Mouse (Mus musculus): ENCODE results near the gene Rbm5. TPM values are rescaled to one million over a fixed set of nuclear protein-coding genes. Genes with fewer than 3 reads are reported as not detected.

Rbm5 gene
- polyA plus RNA-seq, 1 experiment from 2014 or later = 108 TPM

DNA sequence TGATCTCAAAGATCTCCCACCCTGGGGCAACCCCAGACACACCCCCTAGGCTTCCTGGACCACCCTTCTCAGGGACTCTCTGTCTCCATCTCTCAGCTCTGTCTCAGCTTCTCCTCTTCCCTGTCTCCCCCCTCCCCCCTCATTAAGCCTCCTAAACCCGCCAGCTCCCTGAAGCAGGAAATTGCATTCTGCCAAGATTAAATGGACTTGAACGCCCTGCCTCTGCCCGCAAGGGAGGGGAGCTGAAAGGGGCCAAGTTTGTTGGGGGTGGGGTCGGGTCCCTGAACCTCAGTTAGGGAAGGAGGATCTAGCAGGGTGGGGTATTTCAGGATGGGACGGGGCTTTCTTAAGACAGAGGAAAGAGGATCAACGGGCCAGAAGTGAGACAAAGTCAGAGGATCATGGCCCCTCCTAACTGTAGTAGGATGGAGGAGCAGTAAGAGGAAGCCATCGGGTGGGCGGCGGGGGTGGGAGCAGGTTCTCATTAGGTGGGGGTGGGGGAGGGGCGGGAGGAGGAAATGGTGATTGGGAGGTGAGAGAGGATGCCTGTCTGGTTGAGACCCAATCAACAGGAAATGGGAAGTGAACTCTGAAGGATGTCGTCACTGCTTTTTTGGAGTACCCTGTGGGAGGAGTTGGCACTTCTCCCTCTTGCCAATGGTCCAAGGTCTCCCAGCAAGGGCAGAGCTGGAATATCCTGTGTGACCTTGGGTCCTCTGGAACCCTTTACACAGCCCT lies 46.8 kb downstream of the Rbm5 start:
- Histone ChIP-seq H3K4me3 (replicated peaks; ENCODE audit: low read depth, low read length) (no peak overlapping the region), H3K27ac (peak overlapping the region; percentile 85), H3K9ac (ENCODE audit: low read depth, low read length) (no peak overlapping the region), H3K4me1 (replicated peaks; ENCODE audit: insufficient read depth, low read length) (peaks cover 34% of the 10 kb centered on the region), H3K4me2 (ENCODE audit: low read length) (peak overlapping the region; percentile 43), H3K27me3 (ENCODE audit: insufficient read depth, low read length) (no peaks in the 10 kb centered on the region), H3K36me3 (ENCODE audit: insufficient read depth, low read length) (no peaks in the 10 kb centered on the region), H3K9me3 (replicated peaks; ENCODE audit: low read length) (no peaks in the 10 kb centered on the region)
- under 1% methylated on average over 11 of the region's 11 CpGs for WGBS
- TF ChIP-seq CTCF (IDR thresholded peaks at IDR 0.05; ENCODE audit: low read depth) = no peak
- peak; percentile 63 for ATAC-seq (replicated peaks; ENCODE audit: low FRiP score, low read depth)
- peak; percentile 90 for DNase-seq (ENCODE audit: low spot score)

DNA sequence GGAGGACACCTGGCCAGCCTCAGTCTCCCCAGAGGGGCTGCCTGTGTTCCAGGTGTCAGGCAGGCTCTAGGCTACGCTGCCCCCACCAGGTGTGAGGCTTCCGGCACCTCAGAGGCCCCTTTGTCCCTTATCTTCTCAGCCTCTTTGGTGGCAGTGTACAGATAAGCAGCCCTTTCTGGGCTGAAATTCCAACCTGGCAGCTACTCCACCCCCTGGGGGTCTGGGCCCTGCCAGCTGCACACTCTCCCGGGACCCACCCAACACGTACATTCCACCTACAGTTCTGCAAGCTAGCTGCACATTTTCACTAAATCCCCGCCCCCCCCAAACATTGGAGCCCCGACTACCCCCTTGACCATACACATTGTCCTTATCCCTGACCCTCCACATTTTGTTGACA lies 47.5 kb downstream of the Rbm5 start:
- Histone ChIP-seq H3K36me3 (ENCODE audit: insufficient read depth, low read length) (no peaks in the 10 kb centered on the region), H3K9me3 (replicated peaks; ENCODE audit: low read length) (no peaks in the 10 kb centered on the region), H3K27me3 (ENCODE audit: insufficient read depth, low read length) (no peaks in the 10 kb centered on the region), H3K4me1 (replicated peaks; ENCODE audit: insufficient read depth, low read length) (peaks cover 34% of the 10 kb centered on the region), H3K4me2 (ENCODE audit: low read length) (no peak overlapping the region; the same call in 1 of the 2 replicates), H3K27ac (peak overlapping the region; percentile 85), H3K9ac (ENCODE audit: low read depth, low read length) (no peak overlapping the region), H3K4me3 (replicated peaks; ENCODE audit: low read depth, low read length) (no peak overlapping the region)
- 31% methylated on average over 6 of the region's 6 CpGs for WGBS
- 0 out of 2 replicates have a peak, but pooled peaks have one; percentile 1 for TF ChIP-seq CTCF (IDR thresholded peaks at IDR 0.05; ENCODE audit: low read depth)
- ATAC-seq (replicated peaks; ENCODE audit: low FRiP score, low read depth) (peak; percentile 6; the same call in 1 of the 2 replicates), DNase-seq (ENCODE audit: low spot score) (peak; percentile 46)

DNA sequence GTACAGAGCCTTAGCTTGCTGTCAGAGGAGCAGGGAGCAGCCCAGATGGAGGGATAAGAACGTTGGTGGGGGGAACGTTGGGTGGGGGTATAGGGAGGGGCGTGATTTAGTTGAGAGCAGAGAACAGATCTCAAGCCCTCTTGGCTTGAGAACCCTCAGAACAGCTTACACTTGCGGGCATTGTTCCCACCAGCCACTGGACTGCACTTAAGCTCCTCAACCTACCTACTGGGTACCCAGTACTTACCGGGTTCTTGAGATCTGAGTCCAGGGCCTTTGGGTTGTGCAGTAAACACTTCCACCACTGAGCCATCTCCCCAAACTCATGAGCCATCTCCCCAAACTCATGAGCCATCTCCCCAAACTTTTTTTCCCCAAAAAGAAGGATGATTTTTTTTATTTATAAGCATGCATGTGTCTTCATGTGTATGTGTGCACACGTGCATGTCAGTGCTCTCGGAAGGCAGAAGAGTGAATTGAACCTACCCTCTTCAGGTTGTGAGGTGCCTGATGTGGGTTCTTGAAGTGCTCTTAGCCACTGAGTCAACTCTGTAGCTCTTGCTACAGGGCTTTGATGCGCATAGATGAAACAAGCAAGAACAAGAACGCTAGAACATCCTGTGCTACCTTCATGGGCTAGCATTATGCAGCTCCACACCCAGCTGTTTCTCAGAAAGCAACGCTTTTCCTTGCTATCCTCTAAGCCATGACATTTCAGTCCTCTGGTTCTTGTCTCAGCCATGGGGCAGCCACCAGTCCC lies 51.8 kb downstream of the Rbm5 start:
- Histone ChIP-seq H3K4me2 (ENCODE audit: low read length) (no peak overlapping the region), H3K27me3 (ENCODE audit: insufficient read depth, low read length) (no peaks in the 10 kb centered on the region), H3K4me3 (replicated peaks; ENCODE audit: low read depth, low read length) (no peak overlapping the region), H3K36me3 (ENCODE audit: insufficient read depth, low read length) (no peaks in the 10 kb centered on the region), H3K4me1 (replicated peaks; ENCODE audit: insufficient read depth, low read length) (peaks cover 43% of the 10 kb centered on the region), H3K9ac (ENCODE audit: low read depth, low read length) (no peak overlapping the region), H3K27ac (no peak overlapping the region), H3K9me3 (replicated peaks; ENCODE audit: low read length) (no peaks in the 10 kb centered on the region)
- DNase-seq (ENCODE audit: low spot score) = no peak
- no peak for ATAC-seq (replicated peaks; ENCODE audit: low FRiP score, low read depth)
- WGBS = 82% methylated on average over 10 of the region's 10 CpGs
- TF ChIP-seq CTCF (IDR thresholded peaks at IDR 0.05; ENCODE audit: low read depth) = no peak

DNA sequence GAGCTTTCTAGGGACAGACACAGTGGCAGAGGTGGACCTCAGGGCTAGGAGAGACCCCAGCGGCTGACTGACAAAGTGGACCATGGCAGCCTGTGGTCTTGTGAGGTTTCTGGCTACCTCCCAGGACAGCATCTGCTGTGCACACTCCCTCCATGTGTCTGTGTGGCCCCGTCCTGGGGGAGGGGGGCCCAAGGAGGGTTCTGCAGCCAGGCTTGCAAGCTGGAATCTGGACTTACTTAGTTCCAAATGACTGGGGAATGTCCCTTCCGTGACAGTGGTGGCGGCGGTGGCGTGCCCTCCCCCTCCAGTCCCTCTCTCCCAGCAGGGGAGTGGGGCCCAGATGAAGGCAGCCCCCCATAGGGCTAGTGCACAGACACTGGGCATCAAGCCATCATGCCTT lies 53.8 kb downstream of the Rbm5 start:
- H3K4me2 ChIP-seq (ENCODE audit: low read length) = no peak overlapping the region
- H3K4me3 ChIP-seq (replicated peaks; ENCODE audit: low read depth, low read length) = no peak overlapping the region
- 36% methylated on average over 6 of the region's 6 CpGs for WGBS
- H3K36me3 ChIP-seq (ENCODE audit: insufficient read depth, low read length) = no peaks in the 10 kb centered on the region
- H3K27ac ChIP-seq = no peak overlapping the region; the same call in 1 of the 2 replicates
- H3K9me3 ChIP-seq (replicated peaks; ENCODE audit: low read length) = no peaks in the 10 kb centered on the region
- ATAC-seq (replicated peaks; ENCODE audit: low FRiP score, low read depth) (no peak), DNase-seq (ENCODE audit: low spot score) (no peak)
- H3K4me1 ChIP-seq (replicated peaks; ENCODE audit: insufficient read depth, low read length) = peaks cover 35% of the 10 kb centered on the region
- no peaks in the 10 kb centered on the region for H3K27me3 ChIP-seq (ENCODE audit: insufficient read depth, low read length)
- TF ChIP-seq CTCF (IDR thresholded peaks at IDR 0.05; ENCODE audit: low read depth) = no peak
- H3K9ac ChIP-seq (ENCODE audit: low read depth, low read length) = peak overlapping the region; percentile 29; the same call in 1 of the 2 replicates

DNA sequence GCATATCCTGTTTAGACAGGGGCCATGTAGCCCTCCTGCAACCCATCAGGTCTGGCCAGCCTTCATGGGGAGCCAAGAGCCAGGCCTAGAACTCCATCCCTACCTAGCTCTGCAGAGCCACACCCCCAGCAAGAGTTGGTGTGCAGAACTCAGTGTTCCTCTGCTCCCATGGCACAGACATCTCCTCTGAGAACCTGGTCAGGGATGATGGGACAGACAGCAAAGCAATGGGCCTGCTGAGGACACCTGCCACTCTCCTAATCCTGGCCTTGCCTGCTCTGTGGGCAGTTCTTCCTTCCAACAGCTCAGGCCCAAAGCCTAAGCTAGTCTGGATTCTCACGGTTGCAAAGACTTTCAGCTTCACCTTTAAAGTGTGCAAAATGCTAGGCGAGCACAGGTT lies 55.2 kb downstream of the Rbm5 start:
- H3K36me3 ChIP-seq (ENCODE audit: insufficient read depth, low read length) = no peaks in the 10 kb centered on the region
- ATAC-seq (replicated peaks; ENCODE audit: low FRiP score, low read depth) (no peak; the same call in 1 of the 2 replicates), DNase-seq (ENCODE audit: low spot score) (no peak)
- no peak overlapping the region for H3K4me3 ChIP-seq (replicated peaks; ENCODE audit: low read depth, low read length)
- H3K4me1 ChIP-seq (replicated peaks; ENCODE audit: insufficient read depth, low read length) = peaks cover 33% of the 10 kb centered on the region
- no peaks in the 10 kb centered on the region for H3K27me3 ChIP-seq (ENCODE audit: insufficient read depth, low read length)
- TF ChIP-seq CTCF (IDR thresholded peaks at IDR 0.05; ENCODE audit: low read depth) = no peak
- H3K27ac ChIP-seq = peak overlapping the region; percentile 54; the same call in 1 of the 2 replicates
- H3K4me2 ChIP-seq (ENCODE audit: low read length) = no peak overlapping the region
- no peak overlapping the region for H3K9ac ChIP-seq (ENCODE audit: low read depth, low read length)
- 87% methylated on average over 2 of the region's 2 CpGs for WGBS
- H3K9me3 ChIP-seq (replicated peaks; ENCODE audit: low read length) = no peaks in the 10 kb centered on the region

DNA sequence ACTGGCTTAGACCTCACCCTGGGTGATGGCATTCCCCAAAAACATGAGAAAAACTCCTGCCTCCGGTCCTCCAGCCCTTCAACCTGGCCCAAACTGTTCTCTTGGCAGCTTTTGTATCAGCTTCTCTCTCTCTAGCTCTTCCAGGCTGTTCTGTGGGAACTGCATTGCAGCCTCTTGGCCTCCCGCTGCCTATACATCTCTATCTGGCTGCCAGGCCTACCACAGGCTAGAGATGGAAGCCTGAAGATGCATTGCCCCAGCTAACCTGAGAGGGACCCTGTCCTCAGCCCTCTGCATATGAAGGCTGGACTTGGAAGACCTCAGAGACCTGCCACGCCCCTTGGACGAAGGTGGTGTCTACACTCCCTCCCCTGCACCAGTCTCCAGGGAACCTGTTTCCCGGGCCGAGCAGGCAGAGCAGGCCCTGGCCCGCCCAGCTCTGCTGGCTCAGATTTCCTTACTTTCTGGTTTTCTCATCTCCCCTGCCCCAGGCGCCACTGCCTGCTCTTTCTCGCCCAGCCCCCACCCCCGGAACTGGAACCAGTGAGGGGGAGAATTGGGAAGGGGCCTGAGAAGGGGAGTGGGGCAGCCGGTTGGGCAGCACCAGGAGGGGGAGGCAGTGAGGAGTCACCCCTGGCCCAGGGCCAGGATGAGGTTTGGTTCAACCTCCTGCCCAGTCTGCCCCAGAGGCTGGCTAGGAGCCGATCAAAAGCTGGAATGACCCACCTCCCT lies 56.4 kb downstream of the Rbm5 start:
- H3K4me1 ChIP-seq (replicated peaks; ENCODE audit: insufficient read depth, low read length) = peaks cover 39% of the 10 kb centered on the region
- 11% methylated on average over 12 of the region's 12 CpGs for whole genome bisulfite sequencing
- peak; percentile 90 for DNase-seq (ENCODE audit: low spot score)
- no peak overlapping the region for H3K4me3 ChIP-seq (replicated peaks; ENCODE audit: low read depth, low read length)
- H3K4me2 ChIP-seq (ENCODE audit: low read length) = peak overlapping the region; percentile 8; the same call in 1 of the 2 replicates
- no peaks in the 10 kb centered on the region for H3K36me3 ChIP-seq (ENCODE audit: insufficient read depth, low read length)
- TF ChIP-seq CTCF (IDR thresholded peaks at IDR 0.05; ENCODE audit: low read depth) = 0 out of 2 replicates have a peak, but pooled peaks have one; percentile 21
- H3K27ac ChIP-seq = peak overlapping the region; percentile 84
- H3K27me3 ChIP-seq (ENCODE audit: insufficient read depth, low read length) = no peaks in the 10 kb centered on the region
- no peaks in the 10 kb centered on the region for H3K9me3 ChIP-seq (replicated peaks; ENCODE audit: low read length)
- peak; percentile 68 for ATAC-seq (replicated peaks; ENCODE audit: low FRiP score, low read depth)
- peak overlapping the region; percentile 18; the same call in 1 of the 2 replicates for H3K9ac ChIP-seq (ENCODE audit: low read depth, low read length)

Measured in kidney, postnatal 0 days (tissue).